Mouse (Mus musculus): Measurements from ENCODE around the gene Tmem274.

DNA sequence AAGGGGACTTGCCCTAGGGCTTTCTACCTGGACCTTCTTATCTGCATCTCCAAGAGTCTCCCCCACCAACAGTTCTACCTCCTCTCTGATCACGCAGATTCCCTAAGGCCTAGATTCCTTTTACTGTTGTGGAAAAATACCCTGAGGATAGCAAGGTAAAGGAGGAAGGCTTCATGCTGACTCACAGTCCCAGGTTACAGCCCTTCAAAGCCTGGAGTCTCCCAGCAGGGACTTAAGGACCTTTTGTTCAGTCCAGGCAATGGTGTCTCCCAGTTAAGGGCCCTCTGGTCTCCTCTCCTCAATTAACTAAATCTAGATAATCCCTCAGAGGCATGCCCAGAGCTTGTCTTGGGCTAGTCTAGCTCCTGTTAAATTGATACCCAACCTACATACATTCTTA, 30.9 kb upstream of the Tmem274 start:
- TF ChIP-seq GATA1 (IDR thresholded peaks at IDR 0.05; ENCODE audit: borderline replicate concordance, low read length), result no peak
- no peak for TF ChIP-seq FLI1 (IDR thresholded peaks at IDR 0.05; ENCODE audit: low read length)

Measured in megakaryocyte, embryonic 14.5 days (primary cell).